Mouse (Mus musculus) hindbrain, embryonic 12.5 days (tissue): Measurements from ENCODE around the gene Mindy4b-ps. TPM values are rescaled to one million over a fixed set of nuclear protein-coding genes. Genes with fewer than 3 reads are reported as not detected.

Experiments
- ATAC-seq: fragments of 200-750 bp; cut with Nextera tagmentation; 2 replicates; pipeline ENCODE4 v1.8.0; 2017; ENCODE audit warnings: moderate TSS enrichment; ENCODE audit not compliant: low FRiP score
- H3K27ac ChIP-seq: fragments of 300-500 bp; sonication (generic); 2 replicates; pipeline ENCODE4 v1.5.1; 2016; ENCODE audit warnings: mild to moderate bottlenecking
- H3K27me3 ChIP-seq: fragments of 300-500 bp; sonication (generic); 2 replicates; pipeline ENCODE4 v1.6.1; 2016; ENCODE audit warnings: mild to moderate bottlenecking
- H3K36me3 ChIP-seq: fragments of 300-500 bp; sonication (generic); 2 replicates; pipeline ENCODE4 v1.6.1; 2016; ENCODE audit warnings: mild to moderate bottlenecking
- H3K4me1 ChIP-seq: fragments of 300-500 bp; sonication (generic); 2 replicates; pipeline ENCODE4 v1.6.1; 2016
- H3K4me2 ChIP-seq: fragments of 300-500 bp; sonication (generic); replicated peaks from 2 replicates; pipeline ENCODE4 v1.6.1; 2016; ENCODE audit warnings: mild to moderate bottlenecking
- H3K4me3 ChIP-seq: fragments of 300-500 bp; sonication (generic); 2 replicates; pipeline ENCODE4 v1.5.1; 2016; ENCODE audit warnings: mild to moderate bottlenecking
- H3K9ac ChIP-seq: fragments of 300-500 bp; sonication (generic); 2 replicates; pipeline ENCODE4 v1.6.1; 2016; ENCODE audit warnings: mild to moderate bottlenecking, moderate library complexity
- H3K9me3 ChIP-seq: fragments of 300-500 bp; sonication (generic); replicated peaks from 2 replicates; pipeline ENCODE4 v1.6.1; 2016; ENCODE audit warnings: mild to moderate bottlenecking
- WGBS: fragments of 180-500 bp; shearing (Covaris S2); methylation state at CpG from one replicate; pipeline ENCODE4 v1.1.7; 2016; 5-methylcytosine and 5-hydroxymethylcytosine counted together
- polyA plus RNA-seq: library from polyadenylated mRNA; unstranded; fragments of >200 nt; fragmentation: Nextera tagmentation; extraction: Ambion mirVana; gene quantifications from 2 replicates; pipeline ENCODE4 v1.2.1, GENCODE M21; 2016

The Mindy4b-ps gene
- polyA plus RNA-seq, 1 experiment from 2014 or later: not detected

DNA sequence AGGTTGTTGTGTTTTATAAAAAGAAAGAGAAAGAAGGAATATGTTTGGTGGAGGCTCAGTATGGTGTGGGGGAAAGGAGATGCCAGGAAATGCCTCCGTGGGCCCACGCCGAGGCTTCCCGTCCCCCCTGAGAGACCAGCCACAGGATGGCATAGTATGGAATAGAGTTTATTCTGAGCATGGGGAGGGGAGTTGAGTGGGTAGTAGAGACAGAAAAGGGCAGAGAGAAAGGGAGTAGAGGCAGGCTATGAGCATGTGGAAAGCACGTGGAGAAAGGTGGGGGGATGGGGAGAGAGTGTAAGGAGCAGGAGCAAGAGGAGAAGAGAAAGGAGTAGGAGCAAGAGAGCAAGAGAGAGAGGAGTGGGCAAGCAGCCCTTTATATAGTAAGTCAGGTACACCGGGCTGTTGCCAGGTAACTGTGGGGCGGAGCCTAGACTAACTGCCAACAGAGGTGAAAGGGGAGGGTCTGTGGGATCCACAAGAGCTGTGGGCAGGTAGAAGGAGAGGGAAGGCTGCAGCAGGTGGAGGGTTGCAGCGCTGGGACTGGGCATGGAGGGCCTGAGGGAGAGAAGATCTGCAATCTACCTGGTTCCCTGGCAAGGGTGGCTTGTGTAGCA is 38.4 kb downstream of the Mindy4b-ps start:
- H3K4me2 ChIP-seq: no peak overlapping the region
- no peak overlapping the region for H3K4me3 ChIP-seq
- H3K36me3 ChIP-seq: no peaks in the 10 kb centered on the region
- no peak for ATAC-seq
- H3K27ac ChIP-seq: no peak overlapping the region
- WGBS: 54% methylated on average over 8 of the region's 8 CpGs
- no peaks in the 10 kb centered on the region for H3K4me1 ChIP-seq
- H3K9ac ChIP-seq: no peak overlapping the region
- no peaks in the 10 kb centered on the region for H3K9me3 ChIP-seq
- no peaks in the 10 kb centered on the region for H3K27me3 ChIP-seq

DNA sequence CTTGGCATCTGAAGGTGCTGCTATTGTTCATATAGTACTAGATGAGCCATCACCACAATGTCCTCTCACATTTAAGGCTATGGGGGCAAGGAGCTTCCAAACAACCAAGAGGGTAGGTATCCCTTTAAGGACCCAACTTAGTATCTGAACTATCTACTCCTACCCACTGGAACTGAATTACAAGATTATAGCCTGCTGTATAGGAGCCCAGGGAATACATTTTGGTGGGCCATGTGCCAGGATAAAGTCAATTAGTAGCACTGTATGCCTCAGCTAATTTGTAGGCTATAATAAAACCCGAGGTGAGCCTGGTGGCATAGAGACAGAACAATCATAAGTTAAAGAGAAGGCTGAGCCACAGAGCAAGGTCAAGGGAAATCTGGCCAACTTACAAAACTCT is 65.7 kb downstream of the Mindy4b-ps start:
- 79% methylated on average over 1 of the region's 1 CpGs for WGBS

DNA sequence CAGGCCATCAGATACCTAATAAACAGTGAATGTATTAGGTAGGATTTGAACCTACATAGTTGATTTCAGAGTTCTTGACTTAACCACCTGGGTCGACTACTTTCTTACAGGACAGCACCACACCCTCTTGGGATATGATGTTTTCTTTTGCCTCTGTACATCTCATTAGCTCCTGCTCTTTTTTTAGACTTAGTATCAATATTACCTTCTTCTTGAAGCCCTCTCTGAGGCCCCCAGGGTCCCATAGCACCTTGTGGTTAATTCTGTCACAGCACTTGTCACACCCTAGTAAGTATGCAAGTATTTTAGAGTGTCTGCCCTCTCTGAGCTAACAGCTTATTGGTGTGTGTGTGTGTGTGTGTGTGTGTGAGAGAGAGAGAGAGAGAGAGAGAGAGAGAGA is 66.3 kb downstream of the Mindy4b-ps start:
- Histone ChIP-seq H3K36me3 (no peaks in the 10 kb centered on the region), H3K27me3 (no peaks in the 10 kb centered on the region), H3K9ac (no peak overlapping the region), H3K4me3 (no peak overlapping the region), H3K9me3 (no peaks in the 10 kb centered on the region), H3K27ac (no peak overlapping the region), H3K4me2 (no peak overlapping the region), H3K4me1 (no peaks in the 10 kb centered on the region)
- ATAC-seq: no peak
- 89% methylated on average over 1 of the region's 1 CpGs for WGBS

More for the DNA sequence above, 65.7 kb downstream of the Mindy4b-ps start:
- Histone ChIP-seq H3K27me3 (no peaks in the 10 kb centered on the region), H3K27ac (no peak overlapping the region), H3K9me3 (no peaks in the 10 kb centered on the region), H3K9ac (no peak overlapping the region), H3K4me3 (no peak overlapping the region), H3K4me1 (no peaks in the 10 kb centered on the region), H3K36me3 (no peaks in the 10 kb centered on the region), H3K4me2 (no peak overlapping the region)
- no peak for ATAC-seq

DNA sequence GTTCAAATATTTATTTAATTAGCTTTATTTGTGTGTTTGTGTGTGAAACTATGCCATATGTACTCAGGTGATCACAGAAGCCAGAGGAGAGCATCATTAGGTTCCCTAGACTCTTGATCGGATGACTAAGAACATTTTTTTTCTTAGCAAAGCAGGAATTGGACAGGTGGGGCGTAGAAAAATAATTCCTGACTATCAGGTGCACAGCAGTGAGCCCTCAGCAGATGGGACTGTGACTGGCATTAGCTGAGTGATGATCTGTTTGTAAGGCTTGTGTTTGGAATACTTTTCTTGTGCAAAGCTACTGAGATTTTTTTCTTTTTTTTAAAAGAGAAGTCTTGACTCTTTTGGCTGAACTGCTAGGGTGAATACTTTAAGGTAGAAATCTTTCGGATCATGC is 67.8 kb downstream of the Mindy4b-ps start:
- no peak overlapping the region for H3K4me2 ChIP-seq
- WGBS: 87% methylated on average over 3 of the region's 3 CpGs
- H3K9ac ChIP-seq: no peak overlapping the region
- H3K4me3 ChIP-seq: no peak overlapping the region
- no peaks in the 10 kb centered on the region for H3K36me3 ChIP-seq
- no peaks in the 10 kb centered on the region for H3K27me3 ChIP-seq
- no peak for ATAC-seq
- H3K4me1 ChIP-seq: no peaks in the 10 kb centered on the region
- H3K27ac ChIP-seq: no peak overlapping the region
- H3K9me3 ChIP-seq: no peaks in the 10 kb centered on the region

DNA sequence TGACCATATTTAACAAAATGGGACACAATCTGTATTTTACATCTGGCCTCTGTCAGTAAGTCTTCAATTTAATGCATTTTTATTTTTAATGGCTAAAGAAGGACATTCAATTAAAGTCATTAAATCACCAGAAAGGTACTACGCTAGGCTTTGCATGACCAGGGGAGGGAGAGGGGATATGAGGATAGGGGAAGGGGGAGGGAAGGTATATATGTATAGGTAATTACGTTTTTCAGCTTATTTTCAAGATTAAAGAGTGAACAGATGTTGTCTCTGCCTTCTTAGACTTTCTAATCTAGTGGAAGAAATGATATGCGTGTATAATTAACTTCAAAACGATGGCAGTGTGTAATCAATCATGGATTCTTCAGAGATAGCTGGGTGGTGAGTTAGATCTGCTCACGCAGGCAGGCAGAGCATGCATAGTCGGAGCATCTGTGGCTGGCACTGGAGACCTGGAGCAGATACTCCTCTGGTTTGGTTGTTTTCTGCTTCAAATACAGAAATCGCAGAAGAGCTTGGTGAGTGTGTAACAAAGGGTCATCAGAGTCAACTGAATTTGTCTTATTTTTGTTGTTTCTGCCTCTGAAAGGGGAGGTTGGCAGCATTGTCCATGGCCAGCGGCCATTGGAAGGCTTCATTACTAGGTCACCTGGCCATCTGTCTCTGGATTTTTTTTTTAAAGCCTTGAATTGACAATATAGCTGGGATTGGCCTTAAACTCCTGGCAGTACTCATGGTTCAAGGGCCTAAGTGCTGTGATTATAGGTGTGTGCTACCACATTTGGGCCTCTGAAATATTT is 70.1 kb downstream of the Mindy4b-ps start:
- peak; percentile 46; the same call in 1 of the 2 replicates for ATAC-seq
- no peak overlapping the region for H3K4me3 ChIP-seq
- 67% methylated on average over 8 of the region's 8 CpGs for WGBS
- H3K4me1 ChIP-seq: no peaks in the 10 kb centered on the region
- H3K9ac ChIP-seq: no peak overlapping the region
- no peaks in the 10 kb centered on the region for H3K9me3 ChIP-seq
- H3K27me3 ChIP-seq: no peaks in the 10 kb centered on the region
- no peak overlapping the region for H3K27ac ChIP-seq
- no peaks in the 10 kb centered on the region for H3K36me3 ChIP-seq
- no peak overlapping the region for H3K4me2 ChIP-seq

DNA sequence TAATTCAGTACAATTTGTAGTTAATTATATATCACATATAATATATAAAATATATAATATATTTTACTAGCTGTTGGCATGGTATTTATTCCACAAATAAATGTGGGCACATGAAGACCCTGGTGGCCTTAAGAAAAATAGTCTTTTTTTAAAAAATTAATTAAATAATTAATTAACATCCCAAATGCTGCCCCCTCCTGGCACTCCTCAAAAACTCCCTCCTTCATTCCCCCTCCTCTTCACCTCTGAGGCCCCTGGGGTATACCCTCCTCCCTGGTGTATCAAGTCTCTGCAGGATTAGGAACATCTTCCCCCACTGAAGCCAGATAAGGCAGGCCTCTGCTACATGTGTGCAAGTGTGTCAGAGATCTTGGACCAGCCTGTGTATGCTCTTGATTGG is 73.4 kb downstream of the Mindy4b-ps start:
- peak; percentile 51; the same call in 1 of the 2 replicates for ATAC-seq
- no peaks in the 10 kb centered on the region for H3K9me3 ChIP-seq
- H3K4me3 ChIP-seq: no peak overlapping the region
- no peaks in the 10 kb centered on the region for H3K4me1 ChIP-seq
- no peak overlapping the region for H3K27ac ChIP-seq
- H3K9ac ChIP-seq: no peak overlapping the region
- H3K27me3 ChIP-seq: no peaks in the 10 kb centered on the region
- H3K36me3 ChIP-seq: no peaks in the 10 kb centered on the region
- no peak overlapping the region for H3K4me2 ChIP-seq

DNA sequence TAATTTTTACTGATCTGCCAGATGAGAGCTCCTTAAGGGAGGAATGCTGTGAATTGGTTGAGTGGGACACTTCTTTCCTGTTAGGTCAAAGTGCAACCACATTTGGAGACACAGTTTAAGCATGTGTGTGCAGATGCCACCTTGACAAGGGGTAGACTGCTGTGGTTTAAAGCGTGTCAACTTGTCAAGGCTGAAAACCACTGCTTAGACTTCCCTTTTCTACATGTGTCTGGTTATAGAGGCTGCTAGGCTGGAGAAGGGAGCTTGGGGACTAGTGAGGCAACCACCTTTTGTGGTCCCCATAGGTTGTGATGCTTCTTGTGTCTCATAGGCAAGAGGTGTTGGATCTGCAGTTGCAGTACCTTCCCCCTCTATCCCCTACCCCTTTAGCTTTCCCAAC is 74.2 kb downstream of the Mindy4b-ps start:
- no peak overlapping the region for H3K4me3 ChIP-seq
- H3K4me1 ChIP-seq: no peaks in the 10 kb centered on the region
- no peak overlapping the region for H3K4me2 ChIP-seq
- WGBS: 83% methylated on average over 1 of the region's 1 CpGs
- no peaks in the 10 kb centered on the region for H3K27me3 ChIP-seq
- ATAC-seq: no peak
- no peaks in the 10 kb centered on the region for H3K9me3 ChIP-seq
- H3K36me3 ChIP-seq: no peaks in the 10 kb centered on the region
- no peak overlapping the region for H3K27ac ChIP-seq
- H3K9ac ChIP-seq: no peak overlapping the region

DNA sequence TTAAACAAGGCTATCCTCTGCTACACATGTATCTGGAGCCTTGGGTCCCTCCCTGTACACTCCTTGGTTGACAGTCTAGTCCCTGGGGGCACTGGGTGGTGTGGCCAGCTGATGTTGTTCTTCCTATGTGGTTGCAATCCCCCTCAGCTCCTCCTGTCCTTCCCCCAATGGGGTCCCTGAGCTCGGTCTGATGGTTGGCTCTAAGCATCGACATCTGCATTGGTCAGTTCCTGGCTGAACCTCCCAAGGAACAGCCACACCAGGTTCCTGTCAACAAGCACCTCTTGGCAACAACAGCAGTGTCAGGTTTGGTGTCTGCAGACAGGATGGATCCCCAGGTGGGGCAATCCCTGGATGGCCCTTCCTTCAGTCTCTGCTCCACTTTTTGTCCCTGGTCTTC is 82.6 kb downstream of the Mindy4b-ps start:
- H3K4me1 ChIP-seq: peaks cover 7% of the 10 kb centered on the region; the same call in 1 of the 2 replicates

More for the DNA sequence above, 82.6 kb downstream of the Mindy4b-ps start:
- Histone ChIP-seq H3K27me3 (no peaks in the 10 kb centered on the region), H3K4me3 (no peak overlapping the region), H3K9ac (no peak overlapping the region), H3K27ac (no peak overlapping the region), H3K4me2 (no peak overlapping the region), H3K9me3 (no peaks in the 10 kb centered on the region), H3K36me3 (no peaks in the 10 kb centered on the region)
- WGBS: 67% methylated on average over 2 of the region's 2 CpGs
- ATAC-seq: no peak

Other genes starting within 250 kb of the Mindy4b-ps start
- gene Selenot, start 245.7 kb downstream of the Mindy4b-ps start, polyA plus RNA-seq: 21.3 and 21.8 TPM in 2 replicates
- gene Erich6, start 185.1 kb downstream of the Mindy4b-ps start, polyA plus RNA-seq: 0.10 and 0.15 TPM in 2 replicates
- gene Siah2, start 129.9 kb downstream of the Mindy4b-ps start, polyA plus RNA-seq: 7.6 and 7.8 TPM in 2 replicates
- 2.3 and 3.5 TPM in 2 replicates for gene Clrn1, start 63.0 kb upstream of the Mindy4b-ps start, polyA plus RNA-seq
- gene Med12l, start 183.5 kb upstream of the Mindy4b-ps start, polyA plus RNA-seq: 4.8 and 4.9 TPM in 2 replicates